Mouse (Mus musculus) urinary bladder, postnatal 14 days (tissue): ENCODE results near the gene Shank2.

Source experiments
- DNase-seq: peaks from one replicate; pipeline ENCODE4 v3.0.0; 2021; ENCODE audit warnings: low spot score

The Shank2 gene

GRCm38 (mm10) chr7:144229421-144229820 lies 227.7 kb downstream of the Shank2 start:
- DNase-seq = no peak

GRCm38 (mm10) chr7:144232132-144232706 lies 230.5 kb downstream of the Shank2 start:
- no peak for DNase-seq

GRCm38 (mm10) chr7:144233479-144233878 lies 231.8 kb downstream of the Shank2 start:
- peak; percentile 41 for DNase-seq

GRCm38 (mm10) chr7:144234783-144235182 lies 233.1 kb downstream of the Shank2 start:
- DNase-seq = peak; percentile 34

- no peak for DNase-seq
These were observed 233.8 kb downstream of the Shank2 start for GRCm38 (mm10) chr7:144235523-144235922.

GRCm38 (mm10) chr7:144236802-144237201 lies 235.1 kb downstream of the Shank2 start:
- DNase-seq = no peak

GRCm38 (mm10) chr7:144238409-144238808 lies 236.7 kb downstream of the Shank2 start:
- DNase-seq = no peak

- DNase-seq = no peak
These were observed 237.3 kb downstream of the Shank2 start for GRCm38 (mm10) chr7:144238992-144239391.

- no peak for DNase-seq
These were observed 238.0 kb downstream of the Shank2 start for GRCm38 (mm10) chr7:144239571-144240370.

- DNase-seq = no peak
These were observed 239.1 kb downstream of the Shank2 start for GRCm38 (mm10) chr7:144240736-144241343.

- no peak for DNase-seq
These were observed 242.5 kb downstream of the Shank2 start for GRCm38 (mm10) chr7:144244203-144244602.

- DNase-seq = no peak
These were observed 244.5 kb downstream of the Shank2 start for GRCm38 (mm10) chr7:144246271-144246670.

- no peak for DNase-seq
These were observed 247.1 kb downstream of the Shank2 start for GRCm38 (mm10) chr7:144248686-144249422.

- DNase-seq = no peak
These were observed 249.1 kb downstream of the Shank2 start for GRCm38 (mm10) chr7:144250791-144251190.

GRCm38 (mm10) chr7:144251250-144251649 lies 249.5 kb downstream of the Shank2 start:
- no peak for DNase-seq

- DNase-seq = no peak
These were observed 253.0 kb downstream of the Shank2 start for GRCm38 (mm10) chr7:144254674-144255246.

GRCm38 (mm10) chr7:144257821-144258220 lies 256.1 kb downstream of the Shank2 start:
- no peak for DNase-seq

- no peak for DNase-seq
These were observed 256.6 kb downstream of the Shank2 start for GRCm38 (mm10) chr7:144258332-144258731.

- no peak for DNase-seq
These were observed 260.9 kb downstream of the Shank2 start for GRCm38 (mm10) chr7:144262666-144263065.

GRCm38 (mm10) chr7:144266745-144267144 lies 265.0 kb downstream of the Shank2 start:
- peak; percentile 26 for DNase-seq

GRCm38 (mm10) chr7:144268329-144268728 lies 266.6 kb downstream of the Shank2 start:
- no peak for DNase-seq

- DNase-seq = peak; percentile 67
These were observed 267.1 kb downstream of the Shank2 start for GRCm38 (mm10) chr7:144268778-144269177.
